Mouse (Mus musculus) c-Kit-positive CD71-negative TER-119-negative erythroid progenitor cells, embryonic 14.5 days (primary cell): ENCODE measurements around the gene Znrd1as.
"Not testable (repeated sequence)": the region's sequence is repeated elsewhere in the genome, so short reads cannot be mapped to it uniquely, and the experiment has no call there.

Experiments used
- DNase-seq: peaks from one replicate; pipeline ENCODE4 v3.0.0-alpha.2; 2013; ENCODE audit warnings: low read depth

Znrd1as gene

DNA sequence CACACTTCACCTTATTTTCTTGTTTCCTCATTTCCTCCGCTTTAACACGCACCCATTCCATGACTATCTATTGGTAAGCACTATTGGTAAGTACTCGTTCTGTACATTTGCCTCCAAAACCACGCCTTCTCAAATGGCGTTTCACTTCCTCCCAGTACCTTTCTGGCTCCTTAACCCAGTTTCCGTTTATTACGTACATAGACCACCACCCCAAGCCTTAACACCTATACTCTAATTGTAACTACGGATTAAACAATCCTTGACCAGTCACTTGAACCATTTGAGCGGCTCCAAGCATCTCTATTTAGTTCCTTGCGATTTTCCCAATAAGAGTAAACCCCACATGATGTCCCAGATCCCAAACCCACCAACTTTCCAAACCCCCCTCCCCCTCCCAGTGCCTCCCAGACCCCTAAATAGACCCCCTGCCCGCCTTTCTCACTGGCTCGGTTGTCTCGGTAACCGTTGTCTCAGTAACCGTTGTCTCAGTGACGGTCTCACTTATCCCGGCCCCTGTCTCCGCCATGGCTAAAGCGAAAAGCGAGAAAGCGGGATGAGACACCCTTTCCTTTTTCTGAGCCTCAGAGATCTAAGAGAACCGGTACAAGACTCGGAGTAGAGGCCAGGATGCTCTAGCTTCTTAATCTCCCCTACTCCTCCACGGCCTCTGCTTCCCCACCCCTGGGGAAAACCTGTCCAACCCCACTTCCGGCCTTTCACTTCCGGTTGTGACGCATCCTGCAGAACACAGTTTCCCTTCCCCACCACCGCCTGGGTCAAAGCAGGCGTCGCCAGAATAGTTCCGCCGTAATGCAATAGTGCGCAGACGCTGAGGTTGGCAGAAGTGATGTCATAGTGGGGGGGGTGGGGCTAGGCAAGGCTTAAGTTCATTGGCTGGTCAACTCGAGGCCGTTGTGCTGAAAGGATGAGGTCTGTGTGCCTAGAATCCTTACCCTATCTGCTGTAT, 7.1 kb upstream of the Znrd1as start, which contains the start of gene Ppp1r11:
TSS of gene Ppp1r11 (minus strand) at position 761 of the 967 bp plus-strand sequence.
- peak; percentile 97 for DNase-seq

DNA sequence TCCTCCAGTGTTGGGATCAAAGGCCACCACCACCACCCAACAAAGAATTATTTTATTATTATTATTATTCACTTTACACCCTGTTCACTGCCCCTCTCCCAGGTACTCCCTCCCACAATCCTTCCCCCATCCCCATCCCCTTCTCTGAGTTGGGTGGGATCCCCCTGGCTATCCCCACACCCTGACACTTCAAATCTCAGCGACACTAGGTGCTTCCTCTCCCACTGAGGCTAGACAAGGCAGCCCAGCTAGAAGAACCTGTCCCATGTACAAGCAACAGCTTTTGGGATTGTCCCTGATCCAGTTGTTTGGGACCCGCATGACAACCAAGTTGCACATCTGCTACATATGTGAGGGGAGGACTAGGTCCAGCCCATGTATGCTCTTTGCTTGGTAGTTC, 5.8 kb upstream of the Znrd1as start:
- DNase-seq = no peak

DNA sequence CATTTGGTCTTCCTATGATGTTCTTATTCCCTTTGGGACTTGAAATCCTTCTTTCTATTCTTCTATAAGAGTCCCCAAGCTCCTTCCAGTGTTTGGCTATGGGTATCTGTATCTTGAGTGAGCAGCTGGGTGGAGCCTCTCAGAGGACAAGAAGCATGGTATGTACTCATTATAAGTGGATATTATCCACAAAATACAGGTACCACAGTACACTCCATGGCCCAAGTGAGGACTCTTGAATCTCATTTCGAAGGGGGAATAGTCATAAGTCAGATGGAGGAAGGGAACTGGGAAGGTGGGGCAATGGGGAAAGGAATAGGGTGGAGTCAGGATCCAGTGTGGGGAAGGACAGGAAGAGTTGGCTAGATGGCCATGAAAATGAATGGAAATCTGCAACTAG, 5.3 kb upstream of the Znrd1as start:
- no peak for DNase-seq

DNA sequence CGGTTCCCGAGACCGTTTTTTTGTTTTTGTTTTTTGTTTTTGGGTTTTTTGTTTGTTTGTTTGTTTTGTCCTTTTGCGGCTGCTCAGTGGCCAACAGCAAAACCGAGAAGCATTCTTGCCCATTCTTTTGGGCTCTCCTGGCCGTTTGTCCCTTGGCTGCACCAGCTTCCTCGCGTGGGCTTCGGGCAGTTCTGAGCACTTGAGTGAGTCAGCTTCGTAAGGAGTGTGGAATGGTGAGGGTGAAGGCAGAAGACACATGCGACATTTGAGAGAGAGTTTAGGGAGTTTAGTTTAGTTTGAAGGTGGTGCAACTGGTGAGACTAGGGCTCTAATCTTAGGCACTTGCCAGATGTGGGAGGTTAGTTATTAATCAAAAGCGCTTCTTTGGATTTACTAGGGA, 492 bp downstream of the Znrd1as start:
- no peak for DNase-seq

DNA sequence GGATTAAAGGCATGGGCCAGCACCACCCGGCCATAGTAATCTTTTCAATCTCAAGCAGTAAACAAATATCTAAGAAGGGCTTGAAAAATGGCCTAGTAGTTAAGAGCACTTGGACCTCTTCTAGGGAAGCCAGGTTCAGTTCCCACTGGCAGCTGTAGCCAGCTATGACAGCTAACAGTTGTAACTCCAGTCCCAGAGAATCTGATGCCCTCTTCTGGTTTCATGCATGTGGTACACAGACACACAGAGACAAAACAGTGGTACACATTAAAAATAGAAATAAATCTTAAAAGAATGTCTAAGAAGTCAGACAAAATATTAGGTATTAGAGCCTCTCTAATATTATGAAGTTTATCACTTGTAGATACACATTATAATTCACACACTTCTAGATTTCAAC, 2.7 kb downstream of the Znrd1as start:
- no peak for DNase-seq

DNA sequence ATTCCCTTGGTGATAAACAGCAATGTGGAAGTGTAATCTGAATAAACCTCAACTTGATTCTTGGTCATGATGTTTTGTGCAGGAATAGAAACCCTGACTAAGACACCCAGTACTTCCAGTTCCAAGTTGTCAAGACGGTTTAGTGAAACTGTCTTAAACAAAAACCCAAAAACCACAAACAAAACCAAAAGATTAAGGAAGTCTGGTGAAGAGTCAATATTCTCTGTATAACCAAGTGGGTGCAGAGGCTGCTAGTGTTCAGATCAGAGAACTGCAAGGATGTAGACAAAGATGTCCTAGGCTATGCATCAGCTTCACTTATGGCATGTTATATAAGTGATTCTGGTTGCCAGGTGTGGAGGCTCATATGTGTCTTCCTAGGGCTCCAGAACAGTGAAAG, 8.5 kb downstream of the Znrd1as start:
- DNase-seq = no peak

DNA sequence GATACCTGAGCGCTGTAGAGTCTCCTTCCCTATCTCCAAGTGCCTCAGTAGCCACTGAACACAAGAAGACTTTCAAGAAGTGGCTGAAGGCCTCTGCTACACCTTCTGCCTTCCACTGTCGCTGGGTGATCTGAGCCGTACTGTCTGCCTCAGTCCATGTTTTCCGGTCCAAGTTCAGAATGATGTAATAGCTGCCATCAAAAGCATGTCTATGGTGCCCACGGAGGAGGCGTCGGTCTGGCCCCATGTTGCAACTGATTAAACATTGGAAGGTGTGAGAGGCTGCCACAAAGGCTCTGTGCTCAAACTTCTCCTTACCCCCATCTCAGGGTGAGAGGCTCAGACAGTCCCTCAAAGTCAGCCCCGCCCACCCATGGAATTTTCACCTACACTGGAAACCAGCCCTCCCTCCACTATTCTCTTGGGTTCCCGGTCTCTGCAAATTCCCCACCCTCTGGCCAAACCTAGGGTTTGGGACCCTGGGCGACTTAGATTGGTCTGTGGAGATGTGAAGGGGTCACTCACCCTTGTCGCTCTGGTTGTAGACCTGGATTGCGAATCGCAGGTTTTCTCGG, 12.0 kb downstream of the Znrd1as start:
- DNase-seq = no peak

DNA sequence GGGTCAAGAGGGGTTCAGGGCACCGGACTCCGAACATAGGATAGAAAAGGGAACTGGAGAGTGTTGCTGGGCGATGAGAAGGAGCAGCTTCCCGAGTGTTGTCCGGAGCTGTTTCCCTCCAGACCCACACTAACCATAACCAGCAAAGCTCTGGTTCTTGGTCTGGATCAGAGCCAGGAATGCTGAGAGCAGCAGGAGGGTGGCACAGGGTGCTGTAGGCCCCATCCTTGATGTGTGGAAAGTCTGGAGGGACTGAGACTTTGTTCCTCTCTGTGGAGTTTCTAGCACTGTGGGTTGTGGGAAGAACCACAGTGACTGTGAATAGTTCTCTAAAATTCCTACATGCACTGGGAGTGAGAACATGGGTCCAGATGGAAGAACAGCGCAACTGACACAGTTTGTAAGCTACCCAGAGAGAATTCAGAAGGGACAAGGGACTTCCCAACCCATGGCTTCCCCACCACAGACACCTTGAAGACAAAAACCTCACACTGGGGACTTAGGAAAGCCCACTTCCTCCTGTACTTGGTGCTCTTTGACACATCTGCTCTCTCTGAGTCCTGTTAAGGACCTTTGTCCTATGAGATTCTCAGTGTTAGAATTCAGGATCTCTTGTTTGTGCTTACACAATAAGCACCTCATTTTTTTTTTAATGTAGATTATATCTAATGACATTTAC, 12.9 kb downstream of the Znrd1as start:
- no peak for DNase-seq

DNA sequence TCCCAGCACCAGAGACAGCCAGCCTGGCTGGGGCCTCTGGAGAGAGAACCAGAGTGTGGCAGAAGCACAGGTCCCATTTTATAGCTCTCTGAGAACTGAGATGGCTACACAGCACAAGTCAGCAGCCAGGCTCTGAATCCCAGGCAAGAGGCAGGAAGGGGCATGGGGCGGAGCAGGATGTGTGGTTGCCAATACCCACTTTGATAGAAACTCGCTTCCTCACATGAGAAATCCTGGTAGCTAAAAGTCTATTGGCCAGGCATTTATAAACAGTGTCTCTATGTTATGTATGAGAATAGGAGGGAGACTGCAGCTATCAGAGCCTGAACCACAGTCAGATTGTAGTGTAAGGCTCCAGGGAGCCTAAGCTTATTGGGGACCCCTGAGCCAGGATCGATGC, 14.4 kb downstream of the Znrd1as start:
- DNase-seq = no peak

DNA sequence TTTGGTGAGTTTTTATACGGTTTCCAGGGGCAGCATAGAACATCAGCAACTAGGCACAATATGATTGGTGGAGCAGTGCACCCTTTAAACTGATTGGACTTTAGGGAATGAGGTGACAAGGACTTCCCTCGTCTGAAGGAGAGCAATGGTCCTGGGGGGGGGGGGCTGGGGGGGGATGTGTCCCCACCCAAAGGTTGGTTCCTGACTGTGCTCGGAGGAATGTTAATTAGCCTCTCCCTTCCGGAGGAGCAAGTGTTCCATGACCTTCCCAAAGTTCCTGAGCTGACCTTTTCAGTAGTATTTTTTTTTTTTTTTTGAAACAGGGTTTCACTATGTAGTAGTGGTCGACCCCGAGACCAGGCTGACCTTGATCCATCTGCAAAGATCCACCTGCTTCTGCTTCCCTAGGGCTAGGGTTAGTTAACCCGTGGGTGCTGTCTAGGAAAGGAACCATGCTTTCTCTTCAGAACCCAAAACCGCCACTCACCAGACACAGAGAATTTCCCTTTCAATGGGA, 14.9 kb downstream of the Znrd1as start:
- no peak for DNase-seq

DNA sequence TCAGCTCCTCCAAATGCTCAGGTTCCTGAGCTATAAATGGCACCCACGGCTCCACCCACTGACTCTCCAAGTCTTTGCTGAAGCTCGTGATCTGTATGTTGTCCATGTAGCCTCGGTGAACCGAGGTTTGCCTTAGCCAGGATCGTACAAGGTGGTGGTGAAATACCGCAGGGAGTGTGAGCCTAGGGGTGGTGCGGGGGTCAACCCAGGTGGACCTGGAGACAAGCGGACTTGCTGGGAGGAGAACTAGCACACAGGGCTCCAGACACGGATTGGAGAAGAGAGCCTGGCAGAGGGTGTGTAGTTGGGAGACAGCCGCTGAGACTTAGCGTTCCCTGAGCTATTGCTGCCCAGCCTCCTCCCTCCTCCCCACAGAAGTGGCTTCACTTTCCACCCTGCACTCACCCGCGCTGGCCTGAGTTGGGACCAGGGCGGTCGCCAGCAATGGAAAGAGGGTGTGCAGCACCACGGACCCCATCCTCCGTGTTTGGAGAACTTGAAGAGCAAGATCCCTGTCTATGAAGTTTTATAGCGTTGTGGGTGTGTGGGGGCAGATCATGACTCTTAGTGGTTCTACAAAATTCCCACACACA, 22.9 kb downstream of the Znrd1as start, which contains the start of gene 2410137M14Rik:
TSS of gene 2410137M14Rik (minus strand) at position 17 of the 593 bp plus-strand sequence.
- no peak for DNase-seq

DNA sequence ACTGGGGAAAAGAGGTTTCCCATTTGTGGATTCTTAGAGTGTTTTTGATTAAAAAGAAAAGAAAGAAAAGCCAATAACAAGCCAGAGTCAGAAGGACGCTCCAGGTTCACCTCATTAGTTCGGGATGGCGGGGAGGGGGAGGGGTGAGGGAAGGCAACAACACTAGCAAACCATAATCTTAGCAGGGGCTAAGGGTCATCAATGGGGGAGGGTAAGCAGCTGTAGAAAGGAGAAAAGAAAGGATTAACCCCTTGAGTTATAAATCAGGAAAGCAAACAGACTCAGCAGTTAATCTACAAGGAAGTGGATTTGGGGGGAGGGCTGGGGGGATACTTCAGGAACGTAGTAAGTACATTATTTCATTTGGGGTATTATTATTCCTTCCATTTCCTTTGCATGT, 23.5 kb downstream of the Znrd1as start:
- DNase-seq = no peak

DNA sequence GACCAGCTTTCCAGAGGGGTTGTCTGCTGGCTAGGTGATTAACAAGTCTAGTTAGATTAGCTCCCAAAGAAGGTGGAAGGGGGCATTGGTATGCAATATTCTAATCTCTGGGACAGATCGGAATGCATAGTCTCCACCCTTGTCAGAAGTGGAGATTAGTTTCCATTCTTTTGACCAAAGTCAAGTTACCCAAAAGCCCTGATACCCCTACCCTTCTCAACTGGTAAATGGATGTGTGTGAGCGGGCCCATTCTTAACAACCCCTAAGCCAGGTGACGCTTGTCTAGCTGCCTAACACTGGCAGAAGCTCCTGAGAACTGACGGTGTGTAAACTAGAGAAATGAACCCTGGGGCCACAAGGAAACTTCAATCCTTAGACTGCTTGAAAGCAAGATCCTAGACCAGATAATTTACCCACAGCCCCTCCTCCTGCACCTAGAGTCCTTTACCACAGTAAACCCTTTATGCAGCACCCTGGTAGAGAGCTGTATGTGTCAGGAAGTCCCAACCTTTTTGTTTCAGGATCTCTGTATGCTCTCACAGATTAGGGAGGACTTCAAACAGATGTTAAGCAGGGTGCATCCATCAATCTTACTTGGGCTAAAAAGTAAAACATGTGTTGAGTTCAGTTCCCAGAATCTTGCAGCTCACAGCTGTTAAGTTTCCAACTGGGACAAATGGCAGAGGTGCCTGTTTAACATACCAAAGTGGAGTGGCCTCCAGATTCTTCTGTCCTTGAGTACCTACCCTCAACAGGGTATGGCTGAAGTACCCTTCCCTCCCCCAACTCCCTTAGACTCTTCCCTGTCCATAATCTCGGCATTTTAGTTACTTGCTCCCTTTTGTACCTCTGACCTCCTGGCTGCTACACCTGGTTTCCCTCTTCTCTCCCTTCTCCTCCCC, 24.1 kb downstream of the Znrd1as start:
- DNase-seq = no peak

DNA sequence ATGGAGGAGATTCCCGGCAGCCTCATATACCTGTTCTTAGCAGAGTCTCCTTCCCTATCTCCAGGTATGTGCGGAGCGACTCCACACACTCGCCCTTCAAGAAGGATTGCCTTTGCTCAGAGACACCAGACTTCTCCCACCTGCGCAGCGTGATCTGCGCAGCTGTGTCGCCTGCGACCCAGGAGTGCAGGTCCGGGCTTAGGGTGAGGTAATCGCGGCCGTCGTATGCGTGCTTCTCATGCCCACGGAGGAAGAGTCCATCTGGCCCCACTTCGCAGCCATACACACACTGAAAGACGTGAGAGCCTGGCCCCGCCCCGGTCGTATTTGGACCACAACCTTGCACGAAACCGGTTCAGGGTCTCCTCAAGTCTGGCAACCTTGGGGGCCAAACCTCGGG, 30.1 kb downstream of the Znrd1as start:
- no peak for DNase-seq

DNA sequence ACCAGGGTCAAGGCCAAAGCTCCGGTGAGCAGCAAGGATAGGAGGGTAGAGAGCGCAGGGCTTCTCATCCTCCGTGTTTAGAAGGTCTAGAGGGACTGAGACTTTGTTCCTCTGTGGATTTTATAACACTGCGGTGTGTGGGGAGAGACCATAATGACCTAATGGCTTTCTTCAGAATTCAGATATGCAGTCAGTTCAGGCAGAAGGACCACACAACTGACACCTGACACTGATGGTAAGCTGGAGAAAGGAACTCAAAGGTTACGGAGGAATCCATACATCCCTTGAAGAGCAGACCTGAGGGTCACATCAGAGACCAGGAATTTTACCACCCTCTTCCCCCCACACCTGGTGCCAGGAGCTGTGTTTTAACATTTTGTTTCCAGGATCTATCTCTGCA, 31.0 kb downstream of the Znrd1as start, which contains the start of gene H2-M5:
TSS of gene H2-M5 (minus strand) at position 101 of the 400 bp plus-strand sequence.
- DNase-seq = no peak

DNA sequence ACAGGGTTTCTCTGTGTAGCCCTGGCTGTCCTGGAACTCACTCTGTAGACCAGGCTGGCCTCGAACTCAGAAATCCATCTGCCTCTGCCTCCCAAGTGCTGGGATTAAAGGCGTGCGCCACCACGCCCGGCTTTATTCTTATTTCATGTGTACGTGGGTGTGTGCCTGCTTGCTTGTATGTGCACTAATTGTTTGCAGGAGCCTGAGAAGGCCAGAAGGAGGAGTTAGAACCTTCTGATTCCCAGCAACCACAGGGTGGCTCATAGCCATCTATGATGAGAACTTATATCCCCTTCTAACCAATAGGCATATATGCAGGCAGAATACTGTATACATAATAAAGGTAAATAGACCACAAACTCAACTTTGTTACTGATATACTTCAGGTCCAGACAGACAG, 32.2 kb downstream of the Znrd1as start:
- DNase-seq = not testable (repeated sequence)

DNA sequence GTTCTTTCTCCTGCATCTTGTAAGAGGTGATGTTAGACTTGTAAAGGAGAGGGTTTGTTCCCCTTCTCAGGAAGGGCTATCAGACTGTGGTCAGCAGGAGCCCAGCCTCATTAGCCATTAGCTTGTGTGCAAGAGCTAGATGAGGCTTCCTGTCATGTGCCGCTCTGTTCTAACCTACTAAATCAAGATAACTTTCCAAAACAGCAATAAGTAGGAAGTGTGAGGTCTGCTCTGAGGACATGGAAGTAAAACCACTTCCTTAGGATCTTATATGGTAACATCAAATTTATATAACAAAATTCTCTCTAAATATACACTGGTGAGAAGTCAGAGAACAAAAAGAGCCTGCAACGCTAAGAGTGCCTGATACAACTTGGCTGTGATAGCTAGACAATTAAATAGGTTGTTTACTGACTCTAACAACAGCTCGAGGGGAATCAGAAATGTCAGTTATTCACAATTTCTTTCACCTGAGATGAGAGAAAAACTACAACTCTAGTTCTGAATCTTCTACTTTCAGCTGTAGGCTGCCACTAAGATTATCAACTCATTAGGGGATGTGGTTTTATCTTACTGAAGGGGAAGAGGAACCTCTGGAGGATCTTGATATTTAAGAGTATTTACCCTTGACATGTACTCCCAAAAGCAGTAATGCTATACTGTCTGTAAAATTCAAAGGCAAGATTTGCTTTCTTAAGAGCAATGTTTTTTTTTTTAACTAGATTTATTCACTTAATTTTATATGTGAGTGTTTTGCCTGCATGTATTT, 34.1 kb downstream of the Znrd1as start:
- no peak for DNase-seq

DNA sequence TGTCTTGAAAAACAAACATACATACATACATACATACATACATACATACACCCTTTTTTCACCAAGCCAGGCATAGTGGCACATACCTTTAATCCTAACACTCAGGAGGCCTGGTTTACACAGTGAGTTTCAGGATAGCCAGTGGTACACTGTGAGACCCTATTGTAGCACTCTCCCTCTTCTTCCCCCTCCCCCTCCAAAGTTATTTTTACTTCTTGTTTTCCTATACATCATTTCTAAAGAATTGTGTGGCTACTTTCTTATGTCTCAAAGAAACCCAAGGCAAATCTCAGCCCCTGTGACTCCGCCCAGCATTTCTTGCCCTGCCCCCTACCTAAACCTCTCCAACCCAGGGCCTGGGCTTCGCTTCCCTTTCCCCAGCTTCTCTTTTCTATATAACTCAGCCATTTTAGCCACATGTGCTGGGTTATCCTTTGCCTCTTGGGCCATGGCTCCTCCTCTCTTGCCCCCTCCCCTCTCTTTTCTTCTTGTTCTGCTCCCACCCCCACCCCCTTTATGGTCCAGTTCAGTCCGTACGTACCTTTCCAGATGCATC, 35.5 kb downstream of the Znrd1as start:
- no peak for DNase-seq

DNA sequence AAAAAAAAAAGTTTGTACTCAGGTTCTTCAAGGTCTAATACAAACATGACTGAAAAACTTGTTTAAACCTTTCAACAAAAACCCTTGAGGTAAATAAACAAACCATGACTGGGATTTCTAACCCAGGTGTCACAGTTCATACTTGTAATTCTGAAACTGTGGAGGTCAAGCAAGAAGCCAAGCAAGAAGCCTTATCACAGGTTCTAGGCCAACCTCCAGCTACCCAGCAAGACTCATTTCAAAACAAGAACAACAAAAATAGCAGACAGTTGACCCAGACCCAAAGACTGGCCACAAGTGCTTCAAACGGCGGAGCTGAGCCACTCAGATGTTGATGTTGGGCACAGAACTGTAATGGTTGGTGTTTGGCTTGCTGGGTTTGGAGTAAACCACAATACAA, 36.1 kb downstream of the Znrd1as start:
- DNase-seq = no peak

DNA sequence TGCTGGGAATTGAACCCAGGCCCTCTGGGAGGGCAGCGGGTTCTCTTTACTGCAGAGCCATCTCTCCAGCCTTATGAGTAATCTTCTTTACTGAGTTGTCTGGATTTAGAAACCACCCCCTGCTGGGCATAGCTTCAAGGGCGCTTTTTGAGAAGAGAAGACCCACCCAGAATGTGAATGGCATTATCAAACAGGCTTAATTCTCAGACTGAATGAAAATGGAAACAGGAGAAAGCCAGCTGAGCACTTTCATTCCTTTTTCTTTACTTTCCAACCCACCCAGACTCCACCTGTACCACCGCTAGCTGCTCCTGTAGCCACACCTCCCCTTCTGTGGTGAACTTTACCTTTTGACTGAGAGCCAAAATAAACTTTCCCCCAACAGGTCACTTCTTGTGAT, 37.1 kb downstream of the Znrd1as start:
- DNase-seq = no peak
